Mouse (Mus musculus): ENCODE measurements at regions not wholly inside any gene's neighbourhood (a gene's known extent, or its start where the extent isn't known, plus 50 kb on each side); places are given as distances from the start of the nearest gene placed in this dataset.

GRCm38 (mm10) chr2:160256251-160256650 is 77.7 kb downstream of the Gm826 start:
- DNase-seq = no peak

DNA sequence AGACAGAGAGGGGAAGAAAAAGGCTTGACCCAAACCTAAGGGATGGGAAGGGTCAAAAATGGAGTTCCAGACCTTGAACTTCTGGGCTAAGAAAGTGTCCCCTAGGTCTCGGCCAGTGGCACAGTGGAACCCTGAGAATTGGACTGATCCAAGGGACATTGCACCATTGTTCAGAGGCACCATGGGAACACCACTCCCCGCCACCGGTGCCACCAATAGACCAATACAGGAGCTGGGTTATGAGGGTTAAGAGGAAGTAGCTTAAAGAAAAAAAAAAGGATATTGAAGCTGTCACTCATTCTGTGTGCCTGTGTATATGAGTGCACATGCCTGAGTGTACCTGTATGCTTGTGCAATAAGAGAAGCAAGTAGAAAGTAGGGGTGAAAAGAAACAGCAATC is 83.7 kb downstream of the Gm826 start:
- no peak for DNase-seq

GRCm38 (mm10) chr2:160249104-160250093 is 84.6 kb downstream of the Gm826 start:
- no peak for DNase-seq

DNA sequence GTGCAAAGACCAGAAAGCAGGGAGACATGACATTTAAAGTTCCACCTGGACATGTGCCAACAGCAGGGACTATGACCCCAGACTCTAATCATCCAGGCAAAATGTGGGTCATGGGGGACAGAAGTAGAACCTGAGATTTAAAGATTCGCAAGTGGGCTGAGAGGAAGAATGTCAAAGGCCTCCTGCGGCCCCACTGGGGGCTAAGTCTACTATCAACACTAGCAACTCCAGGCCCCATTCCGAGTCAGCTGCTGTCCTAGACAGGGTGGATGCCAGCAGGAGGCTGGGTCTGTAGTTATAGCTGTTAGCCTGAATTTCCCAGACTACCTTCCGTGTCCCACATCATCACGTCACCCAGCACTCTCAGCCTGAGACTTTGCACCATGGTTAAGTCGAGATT is 86.7 kb downstream of the Gm826 start:
- no peak for DNase-seq

DNA sequence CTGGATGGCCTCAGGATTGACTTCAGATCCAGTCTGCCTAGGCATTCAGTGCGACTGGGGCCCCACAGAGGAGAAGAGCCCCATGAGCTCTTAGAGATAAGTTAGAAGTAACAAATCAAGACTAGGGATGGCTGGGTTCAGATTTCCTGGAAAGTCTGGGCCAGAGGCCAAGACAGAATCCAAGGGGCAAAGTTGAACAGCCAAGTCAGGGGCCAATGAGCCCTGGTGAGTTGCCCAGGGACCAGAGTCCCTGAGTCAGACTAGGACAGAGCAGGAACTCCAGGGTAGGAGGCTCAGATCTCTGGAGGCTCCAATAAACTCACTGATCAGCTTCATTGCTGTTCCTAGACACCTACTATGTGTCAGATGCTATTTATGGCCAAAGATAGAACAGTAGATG is 87.6 kb downstream of the Gm826 start:
- peak; percentile 7 for DNase-seq

DNA sequence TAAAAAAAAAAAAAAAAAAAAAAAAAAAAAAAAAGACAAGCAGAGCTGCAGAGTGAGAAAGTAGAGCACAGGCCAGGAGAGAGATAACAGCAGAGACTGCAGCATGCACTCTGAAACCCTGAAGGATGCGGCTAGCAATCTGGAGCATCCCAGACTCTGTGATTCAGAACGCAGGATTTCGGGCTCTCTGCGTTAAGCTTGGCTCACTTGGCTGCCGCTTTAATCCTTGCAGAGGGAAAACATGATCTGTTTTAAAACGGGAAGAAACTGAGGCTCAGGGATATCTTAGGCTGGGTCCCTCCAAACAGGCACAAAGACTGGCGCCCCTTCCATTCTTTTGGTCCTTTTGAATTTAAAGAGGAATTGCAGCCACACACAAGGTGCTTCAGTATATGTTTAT is 89.1 kb downstream of the Gm826 start:
- no peak for DNase-seq

DNA sequence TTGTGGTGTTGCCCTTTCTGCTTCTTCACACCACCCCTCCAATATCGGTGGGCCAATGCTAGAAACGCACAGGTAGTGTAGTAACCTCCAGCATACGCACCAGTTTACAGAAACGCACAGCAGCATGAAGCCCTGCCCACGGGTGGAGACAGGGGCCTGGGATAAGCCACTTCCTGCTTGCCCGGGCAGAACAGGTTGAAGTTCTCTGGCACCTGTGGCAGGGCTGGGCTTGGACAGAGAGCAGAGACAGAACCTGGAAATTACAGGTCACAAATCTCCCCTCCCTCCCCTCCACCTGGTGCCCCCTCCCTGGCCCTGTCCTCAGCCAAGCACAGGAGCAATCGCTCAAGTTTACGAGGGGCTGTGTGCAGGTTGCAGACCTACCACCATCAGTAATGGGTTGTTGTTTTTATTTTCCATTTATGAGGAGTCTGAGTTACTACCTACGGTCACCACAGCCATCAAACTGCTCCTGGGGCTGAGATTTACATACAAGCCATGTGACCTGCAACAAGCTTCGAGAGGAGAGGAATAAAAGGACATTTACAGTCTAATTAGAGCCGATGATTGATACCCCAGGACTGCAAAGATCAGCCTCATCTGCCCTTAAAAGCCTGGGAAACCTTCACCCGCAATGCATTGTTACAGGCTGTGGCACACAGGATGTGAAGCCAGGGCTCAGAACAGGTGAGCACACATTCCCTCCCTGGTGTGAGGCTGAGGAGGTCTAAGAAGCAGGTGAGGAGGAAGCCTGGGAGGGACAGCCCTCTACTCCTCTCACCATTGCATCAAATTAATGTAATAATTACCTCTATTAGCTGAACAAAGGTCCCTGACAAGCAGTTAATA is 93.2 kb downstream of the Gm826 start:
- DNase-seq = no peak

DNA sequence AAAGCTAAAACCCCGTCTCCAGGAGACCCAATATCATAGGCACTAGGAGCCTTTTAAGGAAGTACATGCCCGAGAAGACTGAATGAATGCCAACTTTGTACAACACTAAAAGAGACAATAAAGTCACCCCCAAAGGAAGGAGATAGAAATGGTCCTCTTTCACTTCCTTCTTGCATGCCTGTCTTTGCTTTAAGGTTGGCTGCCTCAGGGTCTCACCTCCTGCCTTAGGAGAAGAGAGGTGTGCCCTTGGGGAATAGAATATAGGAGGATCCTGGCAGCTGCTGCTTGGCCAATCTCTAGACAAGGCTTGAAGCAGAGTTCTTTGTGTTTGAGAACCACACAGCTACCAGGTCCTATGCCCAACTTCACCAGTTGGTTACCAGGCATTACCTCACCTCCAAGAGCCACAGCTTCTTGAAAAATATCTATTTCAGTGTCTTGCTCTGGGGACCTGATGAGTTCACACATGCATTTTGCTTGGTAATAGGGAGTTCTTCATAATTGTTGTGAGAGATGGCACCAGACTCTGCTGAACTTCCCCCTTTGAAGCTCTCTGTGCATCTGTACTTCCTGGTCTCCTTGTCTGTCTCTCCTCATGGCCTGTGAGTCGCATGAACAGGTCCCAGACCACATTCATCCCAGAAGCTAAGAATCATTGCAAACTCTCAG is 96.4 kb downstream of the Gm826 start:
- DNase-seq = no peak

GRCm38 (mm10) chr2:160236806-160237205 is 97.2 kb downstream of the Gm826 start:
- peak; percentile 7 for DNase-seq

- no peak for DNase-seq
Observed at GRCm38 (mm10) chr2:160230786-160231185, 103.2 kb downstream of the Gm826 start.

GRCm38 (mm10) chr2:160228331-160229035 is 105.5 kb downstream of the Gm826 start:
- DNase-seq = no peak

DNA sequence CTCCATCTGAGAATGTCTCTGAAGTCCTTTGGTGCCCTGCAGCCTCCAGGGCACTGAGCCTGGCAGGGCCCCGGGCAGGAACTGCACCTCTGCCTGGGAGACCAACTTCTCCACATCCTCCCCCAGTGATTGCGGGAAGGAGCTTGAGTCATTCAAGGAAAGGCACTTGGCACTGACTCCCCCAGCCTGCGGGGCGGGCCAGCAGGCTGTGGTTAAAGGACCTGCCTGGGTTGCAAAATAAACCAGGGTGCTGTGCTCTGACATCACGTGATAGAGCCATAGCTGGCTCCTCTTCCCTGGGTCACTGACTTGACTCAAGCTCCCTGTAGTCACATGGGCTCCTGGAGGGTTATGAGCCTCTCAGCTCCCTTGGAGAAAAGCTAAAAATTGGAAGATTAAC is 108.5 kb downstream of the Gm826 start:
- peak; percentile 8 for DNase-seq

DNA sequence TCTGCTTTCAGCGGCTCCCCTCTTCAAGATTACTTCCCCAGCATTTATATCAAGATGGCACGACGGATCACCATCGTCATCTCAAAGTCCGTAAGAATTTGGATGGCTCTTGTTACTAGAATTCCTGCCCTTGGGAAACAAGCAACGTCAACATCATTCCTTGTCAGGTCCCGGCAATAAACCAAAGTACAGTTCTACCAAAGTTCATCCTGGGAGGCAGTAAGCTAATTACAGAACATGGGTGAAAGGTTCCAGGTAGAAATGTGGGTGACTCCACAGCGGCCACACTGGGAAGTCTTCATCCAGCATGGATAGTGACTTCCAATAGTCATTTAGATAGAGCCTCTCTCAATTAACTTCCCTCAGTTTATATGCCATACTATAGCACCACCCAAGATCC is 110.6 kb downstream of the Gm826 start:
- DNase-seq = no peak

DNA sequence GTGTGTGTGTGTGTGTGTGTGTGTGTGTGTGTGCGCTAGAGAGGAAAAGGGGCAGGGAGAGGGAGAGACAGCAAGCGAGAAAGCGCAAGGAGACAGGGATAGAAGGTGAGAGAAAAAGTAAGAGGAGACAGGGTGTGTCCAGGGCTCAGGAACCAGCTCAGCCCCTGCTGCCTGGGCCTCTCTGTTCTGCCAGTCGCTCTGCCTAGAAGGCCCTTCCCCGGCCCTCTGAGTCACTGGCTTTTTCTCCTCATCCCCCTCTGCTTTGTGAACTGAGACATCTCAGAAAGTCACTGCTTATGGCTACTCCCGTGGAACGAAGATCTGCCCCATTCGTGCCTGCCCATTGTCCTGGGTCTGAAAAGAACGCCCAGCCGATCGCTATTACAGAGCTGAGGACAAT is 112.2 kb downstream of the Gm826 start:
- DNase-seq = no peak

DNA sequence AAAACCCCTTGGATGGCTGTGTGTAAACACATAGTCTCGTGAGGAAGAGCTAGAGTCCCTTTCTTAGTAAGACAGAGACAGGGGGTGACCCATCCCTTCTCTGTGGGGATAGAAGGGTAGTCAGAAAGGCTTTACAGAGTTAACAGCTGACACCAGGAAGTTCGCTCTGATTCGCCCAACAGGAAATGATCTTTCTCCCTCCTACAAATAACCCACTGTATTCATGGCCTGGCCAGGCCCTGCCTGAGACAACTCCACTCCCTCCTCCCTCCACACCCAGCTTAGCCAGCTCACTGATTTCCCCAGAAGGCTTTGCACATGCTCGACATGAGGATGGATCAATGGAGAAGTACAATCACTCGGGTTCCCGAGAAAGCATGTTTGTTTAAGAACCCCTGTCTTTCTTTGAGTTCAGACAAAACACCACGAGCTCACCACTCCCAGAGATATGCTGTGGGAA is 113.4 kb downstream of the Gm826 start:
- no peak for DNase-seq

- no peak for DNase-seq
Observed at GRCm38 (mm10) chr2:160214032-160214812, 119.7 kb downstream of the Gm826 start.

- no peak for DNase-seq
Observed at GRCm38 (mm10) chr2:160210507-160210906, 123.5 kb downstream of the Gm826 start.

DNA sequence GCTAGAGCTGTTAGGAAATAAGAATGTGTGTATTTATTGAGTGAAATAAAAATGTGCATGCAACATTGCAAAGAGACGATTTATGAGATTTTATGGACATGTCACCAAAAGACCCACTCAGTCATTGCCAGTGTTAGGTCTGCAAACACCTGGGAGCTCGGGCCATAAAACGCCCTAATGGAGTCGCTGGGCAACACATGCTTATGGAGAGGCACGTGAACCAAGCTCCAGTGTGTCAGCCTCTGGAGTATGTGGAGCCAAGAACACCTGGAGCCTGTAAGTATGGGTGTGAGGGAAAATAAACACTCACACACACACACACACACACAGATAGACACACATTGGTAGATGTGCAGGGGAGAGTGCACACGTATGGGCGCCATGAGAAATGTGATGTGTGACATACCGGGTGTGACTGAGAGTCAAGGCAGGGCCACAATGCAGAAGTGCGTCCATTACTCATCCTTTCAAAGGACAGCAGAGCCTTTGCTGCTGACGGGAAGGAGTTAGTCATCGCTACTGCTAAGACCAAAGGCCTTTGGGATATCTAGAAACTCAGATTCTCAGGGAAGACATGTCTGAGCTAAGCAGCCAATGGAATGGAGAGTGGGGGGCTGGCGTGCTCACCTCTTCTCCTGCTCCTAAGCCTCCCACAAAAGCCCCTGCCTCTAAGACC is 124.2 kb downstream of the Gm826 start:
- no peak for DNase-seq

DNA sequence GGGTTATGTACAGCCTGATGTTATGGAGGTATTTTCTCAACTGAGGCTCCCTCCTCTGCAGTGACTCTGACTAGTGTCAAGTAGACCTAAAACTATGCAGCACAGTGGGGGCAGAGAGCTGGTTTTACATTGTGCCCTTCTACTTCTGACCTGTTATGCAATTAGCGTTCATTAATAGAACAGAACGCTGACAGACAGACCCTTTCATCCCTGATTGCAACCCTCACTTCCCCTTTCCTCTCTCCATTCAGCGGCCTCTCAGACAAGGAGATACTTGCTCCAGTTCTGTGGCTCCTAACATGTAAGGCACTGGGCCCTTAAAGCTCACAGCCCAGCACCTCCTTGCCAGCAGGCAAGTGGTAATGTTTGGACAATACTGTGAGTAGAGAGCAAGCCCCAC is 125.7 kb downstream of the Gm826 start:
- no peak for DNase-seq

DNA sequence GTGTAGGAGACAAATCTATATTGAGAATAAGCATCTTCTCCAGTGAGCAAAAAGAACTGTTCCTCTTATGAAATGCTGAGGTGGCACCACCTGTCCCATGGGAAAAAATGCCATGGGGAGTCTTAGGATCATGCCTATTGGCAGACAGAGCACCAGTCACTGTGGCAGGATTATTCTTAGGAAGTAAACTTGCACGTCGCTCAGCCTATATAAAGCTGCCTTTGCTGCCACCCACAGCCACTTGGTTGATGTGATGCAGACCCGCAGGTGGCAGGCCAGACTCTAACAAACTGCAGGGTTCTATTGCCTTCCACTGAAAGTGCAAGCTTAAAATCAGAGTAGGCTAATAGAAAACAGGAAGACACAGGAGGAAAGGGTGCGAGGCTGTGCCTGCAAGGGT is 126.7 kb downstream of the Gm826 start:
- no peak for DNase-seq

- DNase-seq = no peak
Observed at GRCm38 (mm10) chr2:160192661-160193060, 141.3 kb downstream of the Gm826 start.
